Mouse (Mus musculus) midbrain, embryonic 12.5 days (tissue): ENCODE data around the gene Cfc1. TPM values are rescaled to one million over a fixed set of nuclear protein-coding genes. Genes with fewer than 3 reads are reported as not detected.
"Not testable (repeated sequence)": the region's sequence is repeated elsewhere in the genome, so short reads cannot be mapped to it uniquely, and the experiment has no call there.

Source experiments
- ATAC-seq: fragments of 200-750 bp; cut with Nextera tagmentation; 2 replicates; pipeline ENCODE4 v1.8.0; 2017; ENCODE audit warnings: low read depth, moderate TSS enrichment, moderate library complexity; ENCODE audit not compliant: low FRiP score
- H3K27ac ChIP-seq: fragments of 300-500 bp; sonication (generic); replicated peaks from 2 replicates; pipeline ENCODE4 v1.5.1; 2016; ENCODE audit warnings: mild to moderate bottlenecking
- H3K27me3 ChIP-seq: fragments of 300-500 bp; sonication (generic); 2 replicates; pipeline ENCODE4 v1.6.1; 2016; ENCODE audit warnings: mild to moderate bottlenecking
- H3K36me3 ChIP-seq: fragments of 300-500 bp; sonication (generic); 2 replicates; pipeline ENCODE4 v1.6.1; 2016
- H3K4me1 ChIP-seq: fragments of 300-500 bp; sonication (generic); 2 replicates; pipeline ENCODE4 v1.6.1; 2016
- H3K4me2 ChIP-seq: fragments of 300-500 bp; sonication (generic); replicated peaks from 2 replicates; pipeline ENCODE4 v1.6.1; 2016; ENCODE audit warnings: mild to moderate bottlenecking, moderate library complexity
- H3K4me3 ChIP-seq: fragments of 300-500 bp; sonication (generic); 2 replicates; pipeline ENCODE4 v1.5.1; 2016; ENCODE audit warnings: mild to moderate bottlenecking
- H3K9ac ChIP-seq: fragments of 300-500 bp; sonication (generic); replicated peaks from 2 replicates; pipeline ENCODE4 v1.6.1; 2016; ENCODE audit warnings: mild to moderate bottlenecking, moderate library complexity
- H3K9me3 ChIP-seq: fragments of 300-500 bp; sonication (generic); 2 replicates; pipeline ENCODE4 v1.6.1; 2016; ENCODE audit warnings: mild to moderate bottlenecking
- WGBS: fragments of 180-500 bp; shearing (Covaris S2); methylation state at CpG from one replicate; pipeline ENCODE4 v1.1.7; 2016; 5-methylcytosine and 5-hydroxymethylcytosine counted together
- polyA plus RNA-seq: library from polyadenylated mRNA; unstranded; fragments of >200 nt; fragmentation: Nextera tagmentation; extraction: Ambion mirVana; gene quantifications from 2 replicates; pipeline ENCODE4 v1.2.1, GENCODE M21; 2016

Gene Cfc1
- polyA plus RNA-seq, 1 experiment from 2014 or later = not detected

DNA sequence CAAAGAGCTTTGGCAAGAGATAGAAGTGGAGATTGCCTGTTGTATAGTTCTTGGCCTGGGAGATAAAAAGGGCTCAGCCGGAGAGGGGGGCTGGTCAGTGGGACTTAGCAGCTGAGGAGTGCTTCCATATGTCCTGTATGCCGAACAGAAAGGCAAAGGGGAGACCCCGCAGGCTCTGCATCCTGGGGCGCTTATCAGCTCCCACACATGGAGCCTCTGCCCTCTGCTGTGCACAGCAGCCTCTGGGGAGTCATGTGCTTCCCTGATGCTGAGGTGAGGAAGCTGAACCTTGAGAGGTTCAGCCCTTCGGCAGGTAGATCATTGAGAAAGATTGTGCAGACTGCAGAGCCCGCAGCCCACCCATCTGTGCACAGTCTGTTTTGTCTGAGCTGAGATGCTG is 18.2 kb upstream of the Cfc1 start:
- H3K36me3 ChIP-seq, H3K4me3 ChIP-seq, H3K9ac ChIP-seq, H3K27ac ChIP-seq, ATAC-seq, H3K27me3 ChIP-seq, H3K4me2 ChIP-seq, H3K4me1 ChIP-seq, H3K9me3 ChIP-seq: not testable (repeated sequence)
- 72% methylated on average over 6 of the region's 6 CpGs for WGBS

DNA sequence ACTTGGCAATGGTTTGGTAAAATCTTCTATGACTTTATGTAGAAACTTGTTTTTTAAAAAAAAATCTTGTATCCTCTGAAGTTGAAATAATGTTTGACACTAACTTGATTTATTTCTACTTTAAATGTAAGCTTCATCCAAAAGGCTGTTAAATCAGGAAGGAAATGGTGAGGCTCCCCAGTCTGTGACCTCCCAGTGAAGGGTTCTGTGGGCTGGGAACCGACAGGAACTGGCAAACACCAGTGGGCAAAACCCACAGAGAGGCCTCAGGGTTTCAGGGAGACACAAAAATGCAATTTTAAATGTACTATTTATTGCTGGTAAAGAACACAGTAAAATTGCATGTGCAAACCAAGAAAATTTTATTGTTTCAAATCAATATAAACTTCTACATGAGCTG is 17.7 kb upstream of the Cfc1 start:
- ATAC-seq, H3K36me3 ChIP-seq, H3K4me1 ChIP-seq, H3K27ac ChIP-seq, H3K4me2 ChIP-seq, H3K9me3 ChIP-seq, H3K9ac ChIP-seq, H3K27me3 ChIP-seq, H3K4me3 ChIP-seq: not testable (repeated sequence)
- 73% methylated on average over 1 of the region's 1 CpGs for WGBS

DNA sequence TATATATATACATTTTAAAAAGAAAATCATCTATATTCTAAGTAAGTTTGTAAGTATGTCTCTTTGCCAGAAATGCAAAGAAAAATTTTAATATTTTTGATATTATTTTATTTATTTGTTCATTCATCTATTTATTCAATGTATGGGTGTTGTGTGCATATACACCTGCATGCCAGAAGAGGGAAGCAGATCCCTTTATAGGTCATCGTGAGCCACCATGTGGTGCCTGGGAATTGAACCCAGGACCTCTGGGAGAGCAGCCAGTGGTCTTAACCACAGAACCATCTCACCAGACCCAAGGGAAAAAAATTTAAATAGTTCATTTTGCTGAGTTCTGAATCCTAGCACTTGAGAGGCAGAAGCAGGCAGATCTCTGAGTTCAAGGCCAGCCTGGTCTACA is 17.2 kb upstream of the Cfc1 start:
- Histone ChIP-seq H3K27me3 (no peaks in the 10 kb centered on the region), H3K9ac (no peak overlapping the region), H3K27ac (no peak overlapping the region), H3K4me1 (no peaks in the 10 kb centered on the region), H3K9me3 (no peaks in the 10 kb centered on the region), H3K4me3 (no peak overlapping the region), H3K36me3 (no peaks in the 10 kb centered on the region), H3K4me2 (no peak overlapping the region)
- 73% methylated on average over 1 of the region's 1 CpGs for WGBS
- ATAC-seq = no peak

DNA sequence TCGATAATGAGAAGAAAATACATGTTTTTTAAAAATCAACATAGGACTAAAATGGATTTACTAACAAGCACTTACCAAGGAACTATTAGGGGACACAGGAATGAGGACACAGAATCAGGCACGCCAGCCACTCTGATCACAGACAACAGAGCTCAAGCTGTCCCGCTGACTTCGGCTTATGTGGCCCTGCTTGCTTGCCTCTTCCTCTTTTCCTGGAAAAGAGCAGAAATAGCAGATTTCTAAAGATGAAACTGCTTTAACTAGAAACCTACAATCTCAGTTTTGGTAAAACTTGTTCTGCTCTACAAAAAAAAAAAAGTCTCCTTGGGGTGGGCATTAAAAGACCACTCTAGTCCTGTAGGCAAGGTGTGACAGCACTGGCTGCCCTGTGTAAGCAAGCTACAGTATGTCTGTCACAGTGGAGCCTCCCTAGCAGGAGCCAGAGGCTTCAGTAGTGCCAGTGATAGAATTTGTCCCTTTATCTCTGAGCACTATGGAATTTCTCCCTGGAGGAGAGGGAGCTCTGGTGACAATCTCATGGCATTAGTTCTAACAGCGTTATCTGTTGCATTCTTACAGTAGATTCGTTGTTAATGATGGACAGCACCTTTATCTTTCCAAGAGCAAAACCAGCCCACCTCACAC is 13.1 kb upstream of the Cfc1 start:
- Histone ChIP-seq H3K27me3 (no peaks in the 10 kb centered on the region), H3K4me3 (no peak overlapping the region), H3K9me3 (no peaks in the 10 kb centered on the region), H3K27ac (no peak overlapping the region), H3K36me3 (no peaks in the 10 kb centered on the region), H3K4me1 (no peaks in the 10 kb centered on the region), H3K4me2 (no peak overlapping the region), H3K9ac (no peak overlapping the region)
- no peak for ATAC-seq
- 88% methylated on average over 6 of the region's 6 CpGs for WGBS

DNA sequence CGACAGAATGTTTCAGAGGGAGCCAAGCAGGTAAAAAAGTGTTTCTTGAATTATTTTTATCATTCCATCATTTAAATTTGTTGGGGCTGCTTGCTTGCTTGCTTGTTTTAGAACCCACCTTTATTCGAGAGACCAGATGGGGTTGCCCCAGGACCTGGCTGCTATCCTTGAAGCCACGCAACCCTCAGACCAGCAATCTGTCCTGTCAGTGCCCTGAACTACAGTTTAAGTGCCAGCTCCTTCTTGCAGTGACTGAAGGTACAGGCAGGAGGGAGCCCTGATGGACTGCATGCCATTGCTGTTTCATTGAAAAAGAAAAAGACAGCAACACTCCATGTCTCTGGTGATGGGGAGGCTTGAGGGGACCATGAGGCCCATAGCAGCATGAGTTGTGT is 12.6 kb upstream of the Cfc1 start:
- H3K4me3 ChIP-seq = no peak overlapping the region
- no peak overlapping the region for H3K4me2 ChIP-seq
- no peak overlapping the region for H3K27ac ChIP-seq
- no peak for ATAC-seq
- no peaks in the 10 kb centered on the region for H3K36me3 ChIP-seq
- no peaks in the 10 kb centered on the region for H3K9me3 ChIP-seq
- WGBS = 84% methylated on average over 3 of the region's 3 CpGs
- H3K4me1 ChIP-seq = no peaks in the 10 kb centered on the region
- H3K9ac ChIP-seq = no peak overlapping the region
- no peaks in the 10 kb centered on the region for H3K27me3 ChIP-seq

DNA sequence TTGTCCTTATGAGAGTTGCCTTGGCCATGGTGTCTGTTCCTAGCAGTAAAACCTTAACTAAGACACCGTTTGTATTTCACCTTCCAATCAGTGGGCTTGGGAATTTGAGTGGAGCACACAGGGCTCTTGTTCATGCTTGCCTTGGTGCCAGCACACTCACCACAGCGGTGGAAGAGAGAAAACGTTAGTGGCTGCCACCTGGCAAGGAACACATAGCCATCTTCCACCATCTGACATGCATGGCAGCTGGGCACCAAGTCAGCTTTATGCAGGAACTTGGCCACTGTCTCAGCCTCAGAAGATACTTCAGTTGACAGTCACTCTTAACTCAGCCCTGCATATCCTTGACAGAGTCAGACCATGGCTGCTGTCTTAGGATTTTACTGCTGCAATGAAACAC is 11.8 kb upstream of the Cfc1 start:
- no peak for ATAC-seq
- H3K36me3 ChIP-seq = no peaks in the 10 kb centered on the region

DNA sequence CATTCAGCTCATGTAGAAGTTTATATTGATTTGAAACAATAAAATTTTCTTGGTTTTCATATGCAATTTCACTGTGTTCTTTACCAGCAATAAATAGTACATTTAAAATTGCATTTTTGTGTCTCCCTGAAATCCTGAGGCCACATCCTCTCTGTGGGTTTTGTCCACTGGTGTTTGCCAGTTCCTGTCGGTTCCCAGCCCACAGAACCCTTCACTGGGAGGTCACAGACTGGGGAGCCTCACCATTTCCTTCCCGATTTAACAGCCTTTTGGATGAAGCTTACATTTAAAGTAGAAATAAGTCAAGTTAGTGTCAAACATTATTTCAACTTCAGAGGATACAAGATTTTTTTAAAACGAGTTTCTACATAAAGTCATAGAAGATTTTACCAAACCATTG is 874 bp upstream of the Cfc1 start:
- H3K36me3 ChIP-seq, H3K9ac ChIP-seq, H3K9me3 ChIP-seq, H3K4me2 ChIP-seq, H3K4me3 ChIP-seq, H3K27ac ChIP-seq, ATAC-seq: not testable (repeated sequence)
- 51% methylated on average over 3 of the region's 3 CpGs for WGBS
- peaks cover 15% of the 10 kb centered on the region for H3K4me1 ChIP-seq
- H3K27me3 ChIP-seq = peaks cover 40% of the 10 kb centered on the region

More for the DNA sequence above, 11.8 kb upstream of the Cfc1 start:
- Histone ChIP-seq H3K9ac (no peak overlapping the region), H3K4me2 (no peak overlapping the region), H3K4me1 (no peaks in the 10 kb centered on the region), H3K27ac (no peak overlapping the region), H3K27me3 (no peaks in the 10 kb centered on the region), H3K4me3 (no peak overlapping the region), H3K9me3 (no peaks in the 10 kb centered on the region)
- WGBS = 87% methylated on average over 3 of the region's 3 CpGs

- no peak overlapping the region for H3K27ac ChIP-seq
- no peaks in the 10 kb centered on the region for H3K9me3 ChIP-seq
- H3K9ac ChIP-seq = no peak overlapping the region
- H3K4me1 ChIP-seq = peaks cover 15% of the 10 kb centered on the region
- WGBS = under 1% methylated on average over 14 of the region's 14 CpGs
- H3K36me3 ChIP-seq = no peaks in the 10 kb centered on the region
- peaks cover 40% of the 10 kb centered on the region for H3K27me3 ChIP-seq
- H3K4me2 ChIP-seq = peak overlapping the region; percentile 42
- no peak for ATAC-seq
- H3K4me3 ChIP-seq = peak overlapping the region; percentile 12; the same call in 1 of the 2 replicates
Observed at GRCm38 (mm10) chr1:34536291-34536766, 881 bp downstream of the Cfc1 start.

GRCm38 (mm10) chr1:34536767-34537485 is 1.5 kb downstream of the Cfc1 start:
- WGBS = 2% methylated on average over 16 of the region's 16 CpGs
- Histone ChIP-seq H3K9ac (no peak overlapping the region), H3K36me3 (no peaks in the 10 kb centered on the region), H3K27ac (no peak overlapping the region), H3K4me3 (peak overlapping the region; percentile 12; the same call in 1 of the 2 replicates), H3K4me2 (peak overlapping the region; percentile 42), H3K27me3 (peaks cover 40% of the 10 kb centered on the region), H3K4me1 (peaks cover 15% of the 10 kb centered on the region), H3K9me3 (no peaks in the 10 kb centered on the region)
- peak; percentile 34; the same call in 1 of the 2 replicates for ATAC-seq

DNA sequence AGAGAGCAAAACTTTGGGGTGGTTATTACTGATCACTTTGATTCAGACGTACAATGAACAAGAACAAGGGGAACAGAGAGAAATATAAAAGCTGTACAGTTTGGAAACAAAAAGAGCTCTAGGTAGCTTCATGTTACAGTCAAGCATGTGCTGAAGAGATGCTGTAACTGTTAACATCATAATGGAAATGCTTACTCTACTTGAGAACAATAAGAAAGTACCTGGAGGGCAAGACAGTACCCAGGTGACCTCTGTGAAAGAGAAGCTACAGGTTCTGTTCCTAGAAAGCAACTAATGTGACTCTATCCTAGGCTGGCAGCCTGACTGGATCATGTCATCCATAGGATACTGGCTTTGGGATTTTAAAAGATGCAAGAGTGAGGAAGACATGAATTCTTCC is 11.6 kb downstream of the Cfc1 start:
- no peaks in the 10 kb centered on the region for H3K36me3 ChIP-seq
- H3K4me2 ChIP-seq = no peak overlapping the region
- no peak overlapping the region for H3K9ac ChIP-seq
- H3K4me3 ChIP-seq = no peak overlapping the region
- ATAC-seq = no peak
- H3K27ac ChIP-seq = no peak overlapping the region
- H3K27me3 ChIP-seq = no peaks in the 10 kb centered on the region
- no peaks in the 10 kb centered on the region for H3K4me1 ChIP-seq
- WGBS = 82% methylated on average over 1 of the region's 1 CpGs
- no peaks in the 10 kb centered on the region for H3K9me3 ChIP-seq

- 92% methylated on average over 1 of the region's 1 CpGs for WGBS
- no peak overlapping the region for H3K4me2 ChIP-seq
- ATAC-seq = no peak
- no peaks in the 10 kb centered on the region for H3K9me3 ChIP-seq
- H3K27ac ChIP-seq = no peak overlapping the region
- no peak overlapping the region for H3K4me3 ChIP-seq
- H3K9ac ChIP-seq = no peak overlapping the region
- H3K27me3 ChIP-seq = no peaks in the 10 kb centered on the region
- no peaks in the 10 kb centered on the region for H3K4me1 ChIP-seq
- no peaks in the 10 kb centered on the region for H3K36me3 ChIP-seq
Observed at GRCm38 (mm10) chr1:34553690-34554089, 18.2 kb downstream of the Cfc1 start.

DNA sequence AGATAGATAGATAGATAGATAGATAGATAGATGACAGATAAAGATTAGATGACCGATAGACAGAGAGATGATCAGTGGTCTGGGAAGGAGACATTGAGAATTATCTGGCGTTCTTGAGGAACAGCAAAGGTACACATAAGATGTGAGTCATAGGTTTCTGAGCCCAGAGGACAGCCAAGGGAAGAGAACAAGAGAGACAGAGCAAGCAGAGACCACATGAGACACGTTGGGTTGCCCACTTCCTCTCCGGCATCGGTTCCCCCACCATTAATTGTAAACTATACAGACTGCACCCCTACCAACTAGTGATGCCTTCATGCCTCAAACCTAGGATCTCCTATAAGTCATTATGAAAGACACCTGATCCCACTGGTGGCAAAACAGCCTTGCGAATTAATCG is 18.8 kb downstream of the Cfc1 start:
- no peak for ATAC-seq
- Histone ChIP-seq H3K4me3 (no peak overlapping the region), H3K4me2 (no peak overlapping the region), H3K4me1 (no peaks in the 10 kb centered on the region), H3K36me3 (no peaks in the 10 kb centered on the region), H3K9ac (no peak overlapping the region), H3K27me3 (no peaks in the 10 kb centered on the region), H3K9me3 (no peaks in the 10 kb centered on the region), H3K27ac (no peak overlapping the region)
- WGBS = 91% methylated on average over 7 of the region's 7 CpGs
